23 mouse cellular contexts compared by ENCODE assay signal in genomic region chr3:147967261-147967660, GRCm38 (mm10).
A peak's percentile ranks its signal among the peaks of the same experiment; 100 is the strongest.
DNase-seq lines count a peak whose midpoint lies in the region; ATAC-seq and TF ChIP-seq lines count a peak whose summit lies in the region.
"Had no signal": no experiment of that assay in that cellular context is flagged by ENCODE, and none has a peak within 500 bp of the region (broad histone marks: within the 10 kb centered on the region; RNA-seq: fewer than 3 reads in every experiment).

No protein-coding gene starts in this region.

- no peak overlapping the region for H3K4me3 ChIP-seq in forebrain, embryonic 13.5 days
- no peak overlapping the region for H3K4me3 ChIP-seq in forebrain, embryonic 15.5 days
- H3K4me3 ChIP-seq in midbrain, embryonic 12.5 days = no peak overlapping the region
- no peak overlapping the region for H3K4me3 ChIP-seq in neural tube, embryonic 15.5 days (replicated peaks)
- H3K4me3 ChIP-seq: embryonic facial prominence, embryonic 12.5 days; erythroblast, embryonic 14.5 days; kidney, embryonic 15.5 days; limb, embryonic 13.5 days; liver, embryonic 13.5 days; neural tube, embryonic 12.5 days had no signal

- H3K27ac ChIP-seq in forebrain, embryonic 13.5 days = no peak overlapping the region
- H3K27ac ChIP-seq in forebrain, embryonic 15.5 days (replicated peaks) = no peak overlapping the region
- peak overlapping the region; percentile 84 for H3K27ac ChIP-seq in midbrain, embryonic 12.5 days (replicated peaks)
- no peak overlapping the region for H3K27ac ChIP-seq in neural tube, embryonic 15.5 days (replicated peaks)
- H3K27ac ChIP-seq: embryonic facial prominence, embryonic 12.5 days; kidney, embryonic 15.5 days; limb, embryonic 13.5 days; liver, embryonic 13.5 days; neural tube, embryonic 12.5 days; stomach, postnatal 0 days had no signal

- no peak overlapping the region for H3K4me2 ChIP-seq in forebrain, embryonic 13.5 days
- H3K4me2 ChIP-seq in forebrain, embryonic 15.5 days (replicated peaks) = no peak overlapping the region
- H3K4me2 ChIP-seq in midbrain, embryonic 12.5 days (replicated peaks) = peak overlapping the region; percentile 46
- no peak overlapping the region for H3K4me2 ChIP-seq in neural tube, embryonic 15.5 days
- H3K4me2 ChIP-seq: embryonic facial prominence, embryonic 12.5 days; kidney, embryonic 15.5 days; liver, embryonic 13.5 days had no signal

- H3K9me3 ChIP-seq in forebrain, embryonic 13.5 days (replicated peaks) = no peaks in the 10 kb centered on the region
- H3K9me3 ChIP-seq in forebrain, embryonic 15.5 days = no peaks in the 10 kb centered on the region
- H3K9me3 ChIP-seq in midbrain, embryonic 12.5 days = no peaks in the 10 kb centered on the region
- H3K9me3 ChIP-seq in neural tube, embryonic 15.5 days (replicated peaks) = no peaks in the 10 kb centered on the region
- H3K9me3 ChIP-seq: embryonic facial prominence, embryonic 12.5 days; kidney, embryonic 15.5 days; limb, embryonic 13.5 days; liver, embryonic 13.5 days; neural tube, embryonic 12.5 days had no signal

- H3K9ac ChIP-seq in forebrain, embryonic 13.5 days = no peak overlapping the region
- H3K9ac ChIP-seq in forebrain, embryonic 15.5 days (replicated peaks) = no peak overlapping the region
- H3K9ac ChIP-seq in midbrain, embryonic 12.5 days (replicated peaks) = no peak overlapping the region
- H3K9ac ChIP-seq in neural tube, embryonic 15.5 days (replicated peaks) = no peak overlapping the region
- H3K9ac ChIP-seq: embryonic facial prominence, embryonic 12.5 days; kidney, embryonic 15.5 days; limb, embryonic 13.5 days; liver, embryonic 13.5 days; neural tube, embryonic 12.5 days had no signal

- peaks cover 49% of the 10 kb centered on the region for H3K4me1 ChIP-seq in forebrain, embryonic 13.5 days
- H3K4me1 ChIP-seq in forebrain, embryonic 15.5 days = peaks cover 28% of the 10 kb centered on the region
- peaks cover 39% of the 10 kb centered on the region for H3K4me1 ChIP-seq in midbrain, embryonic 12.5 days
- peaks cover 15% of the 10 kb centered on the region for H3K4me1 ChIP-seq in neural tube, embryonic 15.5 days
- H3K4me1 ChIP-seq: kidney, embryonic 15.5 days; liver, embryonic 13.5 days had no signal

- no peaks in the 10 kb centered on the region for H3K36me3 ChIP-seq in forebrain, embryonic 13.5 days (ENCODE audit: poor library complexity, severe bottlenecking)
- H3K36me3 ChIP-seq in forebrain, embryonic 15.5 days = no peaks in the 10 kb centered on the region
- H3K36me3 ChIP-seq in midbrain, embryonic 12.5 days = no peaks in the 10 kb centered on the region
- H3K36me3 ChIP-seq in neural tube, embryonic 15.5 days = no peaks in the 10 kb centered on the region
- H3K36me3 ChIP-seq: embryonic facial prominence, embryonic 12.5 days; kidney, embryonic 15.5 days; limb, embryonic 13.5 days; liver, embryonic 13.5 days; neural tube, embryonic 12.5 days had no signal

- no peak for TF ChIP-seq POLR2A in brain, embryonic 14.5 days (IDR thresholded peaks at IDR 0.05; ENCODE audit: borderline replicate concordance, extremely low read depth, insufficient read depth, insufficient read length, poor library complexity, severe bottlenecking)

- DNase-seq in brain, embryonic 14.5 days (ENCODE audit: low read depth) = peak; percentile 77
- DNase-seq in cerebellum, postnatal 25 days = no peak
- DNase-seq in lung, postnatal 10 days = no peak
- DNase-seq: adrenal gland, postnatal 14 days; cerebellum, adult 11-12 months; gastrocnemius, adult 2 months; kidney, adult 11 months; kidney, postnatal 36 days; layer of hippocampus, postnatal 36 days; liver, embryonic 13.5 days; lung, adult 2 months; thymus, adult 2 months had no signal

- 45% methylated on average over 3 of the region's 3 CpGs for WGBS in forebrain, embryonic 13.5 days
- 48% methylated on average over 3 of the region's 3 CpGs for WGBS in forebrain, embryonic 15.5 days
- 52% methylated on average over 3 of the region's 3 CpGs for WGBS in midbrain, embryonic 12.5 days
- WGBS in neural tube, embryonic 15.5 days = 61% methylated on average over 3 of the region's 3 CpGs

- H3K27me3 ChIP-seq in forebrain, embryonic 13.5 days = no peaks in the 10 kb centered on the region
- no peaks in the 10 kb centered on the region for H3K27me3 ChIP-seq in forebrain, embryonic 15.5 days
- 0 out of 2 replicates have a peak, but pooled peaks cover 2% of the 10 kb centered on the region for H3K27me3 ChIP-seq in midbrain, embryonic 12.5 days
- H3K27me3 ChIP-seq in neural tube, embryonic 15.5 days (replicated peaks) = no peaks in the 10 kb centered on the region
- H3K27me3 ChIP-seq: embryonic facial prominence, embryonic 12.5 days; kidney, embryonic 15.5 days; limb, embryonic 13.5 days; liver, embryonic 13.5 days; neural tube, embryonic 12.5 days had no signal

- no peak for TF ChIP-seq CTCF in brain, embryonic 14.5 days (IDR thresholded peaks at IDR 0.05; ENCODE audit: borderline replicate concordance, extremely low read depth, insufficient read depth, insufficient read length)

- peak; percentile 64; the same call in 1 of the 2 replicates for ATAC-seq in forebrain, embryonic 13.5 days
- no peak for ATAC-seq in forebrain, embryonic 15.5 days (replicated peaks)
- ATAC-seq in midbrain, embryonic 12.5 days (ENCODE audit: low FRiP score, low read depth) = peak; percentile 50; the same call in 1 of the 2 replicates
- ATAC-seq in neural tube, embryonic 15.5 days (ENCODE audit: low FRiP score) = 0 out of 2 replicates have a peak, but pooled peaks have one; percentile 68
- ATAC-seq: CD4-positive, CD25-positive, alpha-beta regulatory T cell, adult 4 months had no signal
